Mouse (Mus musculus): Measurements from ENCODE around the gene Pnpla5. TPM values are rescaled to one million over a fixed set of nuclear protein-coding genes. Genes with fewer than 3 reads are reported as not detected.
"Not testable (repeated sequence)": the region's sequence is repeated elsewhere in the genome, so short reads cannot be mapped to it uniquely, and the experiment has no call there.

Pnpla5 gene
- polyA plus RNA-seq (2014; fragmentation: Nextera tagmentation; extraction: Ambion mirVana), result not detected in 2 replicates

DNA sequence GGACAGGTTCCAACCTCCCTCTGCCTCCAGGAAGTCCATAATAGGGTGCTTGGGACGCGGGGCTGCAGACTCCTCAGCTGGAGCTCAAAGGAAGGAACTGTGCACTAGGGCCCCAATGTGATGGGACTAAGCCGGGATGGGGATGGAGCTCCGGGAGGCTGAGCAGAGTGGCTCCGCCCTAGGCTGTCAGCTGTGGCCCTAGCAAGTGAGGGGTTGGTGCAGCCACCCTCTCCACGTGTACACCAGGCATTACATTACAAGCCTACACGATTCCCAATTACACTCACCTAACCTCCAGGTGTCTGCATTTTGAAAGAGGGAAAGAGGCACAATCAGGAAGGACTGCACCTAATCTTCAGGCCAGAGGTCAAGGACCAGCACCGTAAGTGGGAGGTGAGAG is at the start of gene Pnpla5:
Gene Pnpla5 (minus strand): TSS at position 101 of the 400 bp plus-strand sequence.
- no peaks in the 10 kb centered on the region for H3K9me3 ChIP-seq (ENCODE audit: control insufficient read depth, low read length)
- no peak within 1 kb of the TSS for H3K4me2 ChIP-seq (ENCODE audit: low read length)
- no peaks in the 10 kb centered on the region for H3K36me3 ChIP-seq (ENCODE audit: control insufficient read depth, insufficient read depth, low read length)
- no peak for DNase-seq
- no peaks in the 10 kb centered on the region for H3K4me1 ChIP-seq (ENCODE audit: control insufficient read depth, insufficient read depth, low read length)
- WGBS, result 76% methylated on average over 8 of the region's 8 CpGs
- no peak for ATAC-seq (ENCODE audit: low FRiP score, low TSS enrichment)
- H3K27me3 ChIP-seq (ENCODE audit: control insufficient read depth, insufficient read depth, low read length), result no peaks in the 10 kb centered on the region
- H3K4me3 ChIP-seq (replicated peaks; ENCODE audit: low read depth, low read length), result no peak within 1 kb of the TSS
- no peak within 1 kb of the TSS for H3K9ac ChIP-seq (replicated peaks; ENCODE audit: low read length)
- H3K27ac ChIP-seq (replicated peaks; ENCODE audit: low read depth, low read length), result no peak within 1 kb of the TSS

DNA sequence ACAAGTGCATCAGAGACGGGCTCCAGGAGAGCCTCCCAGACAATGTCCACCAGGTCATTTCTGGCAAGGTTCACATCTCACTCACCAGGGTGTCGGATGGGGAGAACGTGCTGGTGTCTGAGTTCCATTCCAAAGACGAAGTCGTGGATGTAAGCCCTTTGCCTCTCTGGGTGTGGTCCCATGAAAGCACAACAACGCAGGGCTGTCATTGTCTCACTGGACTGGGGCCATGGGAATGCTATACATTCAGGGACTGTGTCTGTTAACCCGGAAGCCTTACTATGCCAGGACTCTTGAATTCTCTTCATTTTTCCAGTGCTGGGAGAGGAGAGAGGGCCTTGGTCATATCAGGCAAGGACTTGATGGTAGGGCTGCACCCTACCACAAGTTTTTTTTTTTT is 48.2 kb upstream of the Pnpla5 start:
- peaks cover 15% of the 10 kb centered on the region for H3K4me1 ChIP-seq (ENCODE audit: control insufficient read depth, insufficient read depth, low read length)
- DNase-seq (no peak), ATAC-seq (ENCODE audit: low FRiP score, low TSS enrichment) (no peak)
- H3K9ac ChIP-seq (replicated peaks; ENCODE audit: low read length), result no peak overlapping the region
- H3K36me3 ChIP-seq (ENCODE audit: control insufficient read depth, insufficient read depth, low read length), result no peaks in the 10 kb centered on the region
- H3K27me3 ChIP-seq (ENCODE audit: control insufficient read depth, insufficient read depth, low read length), result peaks cover 5% of the 10 kb centered on the region; the same call in 1 of the 2 replicates
- H3K4me3 ChIP-seq (replicated peaks; ENCODE audit: low read depth, low read length), result no peak overlapping the region
- no peak overlapping the region for H3K27ac ChIP-seq (replicated peaks; ENCODE audit: low read depth, low read length)
- 84% methylated on average over 7 of the region's 7 CpGs for WGBS
- H3K9me3 ChIP-seq (ENCODE audit: control insufficient read depth, low read length), result no peaks in the 10 kb centered on the region
- H3K4me2 ChIP-seq (ENCODE audit: low read length), result no peak overlapping the region

DNA sequence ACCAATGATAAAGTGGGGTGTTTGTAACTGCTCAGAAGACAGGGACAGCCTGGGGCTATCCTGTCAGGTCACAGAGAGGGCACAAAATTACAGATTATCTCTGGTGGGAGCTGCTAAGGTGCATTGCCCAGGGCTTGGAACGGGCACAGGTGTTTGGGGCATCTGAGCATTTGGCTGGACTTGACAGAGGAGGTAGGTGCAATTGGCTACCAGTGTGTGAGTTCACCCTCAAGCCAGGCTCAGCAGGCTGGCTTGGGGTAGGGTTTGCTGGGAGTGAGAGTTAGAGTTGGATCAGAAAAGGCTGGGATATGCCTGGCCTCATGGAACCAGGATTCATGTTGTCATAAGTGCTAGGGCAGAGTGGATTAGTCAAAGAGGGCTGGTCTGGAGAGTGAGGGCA is 46.5 kb upstream of the Pnpla5 start:
- no peaks in the 10 kb centered on the region for H3K36me3 ChIP-seq (ENCODE audit: control insufficient read depth, insufficient read depth, low read length)
- ATAC-seq (ENCODE audit: low FRiP score, low TSS enrichment), result no peak
- peak overlapping the region; percentile 94 for H3K4me2 ChIP-seq (ENCODE audit: low read length)
- H3K4me3 ChIP-seq (replicated peaks; ENCODE audit: low read depth, low read length), result no peak overlapping the region
- H3K4me1 ChIP-seq (ENCODE audit: control insufficient read depth, insufficient read depth, low read length), result peaks cover 15% of the 10 kb centered on the region
- H3K27me3 ChIP-seq (ENCODE audit: control insufficient read depth, insufficient read depth, low read length), result peaks cover 5% of the 10 kb centered on the region; the same call in 1 of the 2 replicates
- DNase-seq, result no peak
- H3K27ac ChIP-seq (replicated peaks; ENCODE audit: low read depth, low read length), result 0 out of 2 replicates have a peak overlapping the region, but pooled peaks have one; percentile 82
- 68% methylated on average over 1 of the region's 1 CpGs for WGBS
- H3K9me3 ChIP-seq (ENCODE audit: control insufficient read depth, low read length), result no peaks in the 10 kb centered on the region
- H3K9ac ChIP-seq (replicated peaks; ENCODE audit: low read length), result no peak overlapping the region

DNA sequence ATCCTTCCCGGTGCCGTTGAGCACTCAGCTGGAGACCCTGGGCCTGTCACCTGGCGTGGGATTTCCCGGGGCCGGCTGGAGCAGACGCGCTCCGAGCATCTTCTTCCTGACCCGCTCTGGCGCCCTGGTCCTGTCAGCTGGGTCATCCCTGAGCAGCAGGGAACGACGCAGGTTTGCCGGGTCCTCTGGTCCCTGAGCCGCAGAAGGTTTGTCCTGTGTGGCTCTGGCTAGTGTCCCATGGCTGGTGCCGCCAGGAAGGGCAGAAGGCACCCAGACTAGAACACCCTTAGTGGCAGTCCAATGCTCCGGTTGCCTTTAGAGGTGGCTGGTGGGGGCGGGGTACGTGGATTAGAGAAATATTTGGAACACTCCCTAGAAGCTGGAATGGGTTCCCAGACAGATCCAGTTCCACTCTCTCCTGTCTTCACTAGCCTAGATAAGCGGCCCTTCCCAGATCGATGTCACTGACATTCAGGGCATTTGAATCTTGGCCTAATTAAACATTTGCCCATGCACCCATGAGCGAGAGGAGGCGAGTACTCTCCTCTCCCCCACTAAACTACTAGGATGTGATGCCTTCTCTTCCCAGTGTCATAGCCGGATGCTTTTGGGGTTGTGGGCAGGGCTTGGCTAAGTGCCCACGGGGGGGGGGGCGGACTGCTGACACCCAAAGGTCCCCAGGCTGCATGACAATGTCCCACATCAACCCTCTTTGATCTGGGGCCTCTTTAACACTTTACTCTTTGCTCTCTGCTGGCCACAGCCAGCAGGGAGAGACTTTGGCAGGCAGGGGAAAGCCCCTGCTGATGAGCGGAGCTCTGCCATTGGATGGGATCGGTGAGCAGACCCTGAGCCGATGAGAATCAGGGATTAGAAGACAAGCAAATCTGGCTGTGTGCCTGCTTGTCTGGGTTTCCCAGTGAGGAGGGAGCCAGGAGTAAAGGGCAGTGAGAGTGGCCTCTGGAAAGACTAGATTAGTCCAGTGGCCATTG is 45.5 kb upstream of the Pnpla5 start:
- no peaks in the 10 kb centered on the region for H3K9me3 ChIP-seq (ENCODE audit: control insufficient read depth, low read length)
- H3K4me3 ChIP-seq (replicated peaks; ENCODE audit: low read depth, low read length), result peak overlapping the region; percentile 54
- peaks cover 5% of the 10 kb centered on the region; the same call in 1 of the 2 replicates for H3K27me3 ChIP-seq (ENCODE audit: control insufficient read depth, insufficient read depth, low read length)
- H3K4me2 ChIP-seq (ENCODE audit: low read length), result peak overlapping the region; percentile 94
- DNase-seq, result peak; percentile 85
- H3K27ac ChIP-seq (replicated peaks; ENCODE audit: low read depth, low read length), result peak overlapping the region; percentile 82
- ATAC-seq (ENCODE audit: low FRiP score, low TSS enrichment), result peak; percentile 47; the same call in 1 of the 2 replicates
- peaks cover 15% of the 10 kb centered on the region for H3K4me1 ChIP-seq (ENCODE audit: control insufficient read depth, insufficient read depth, low read length)
- WGBS, result under 1% methylated on average over 28 of the region's 28 CpGs
- H3K9ac ChIP-seq (replicated peaks; ENCODE audit: low read length), result peak overlapping the region; percentile 67
- no peaks in the 10 kb centered on the region for H3K36me3 ChIP-seq (ENCODE audit: control insufficient read depth, insufficient read depth, low read length)

DNA sequence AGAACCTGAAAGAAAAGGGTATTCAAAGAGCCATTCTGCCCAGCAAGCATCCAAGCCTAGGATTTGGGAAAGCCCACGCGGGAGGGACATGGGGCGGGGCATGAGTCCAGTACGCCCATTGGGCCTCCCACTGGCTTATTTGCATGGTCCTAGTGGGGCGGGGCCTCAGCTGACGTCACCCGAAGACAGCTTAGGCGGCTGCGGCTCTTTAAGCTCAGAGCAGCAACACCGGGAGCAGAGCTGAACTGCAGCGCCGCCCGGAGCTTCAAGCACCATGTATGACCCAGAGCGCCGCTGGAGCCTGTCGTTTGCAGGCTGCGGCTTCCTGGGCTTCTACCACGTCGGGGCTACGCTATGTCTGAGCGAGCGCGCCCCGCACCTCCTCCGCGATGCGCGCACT is 44.6 kb upstream of the Pnpla5 start, which contains the start of gene Pnpla3:
Gene Pnpla3 (plus strand): TSS at position 238 of the 400 bp plus-strand sequence.
- Histone ChIP-seq H3K27me3 (ENCODE audit: control insufficient read depth, insufficient read depth, low read length) (peaks cover 5% of the 10 kb centered on the region; the same call in 1 of the 2 replicates), H3K4me3 (replicated peaks; ENCODE audit: low read depth, low read length) (peak within 1 kb of the TSS; percentile 54), H3K9ac (replicated peaks; ENCODE audit: low read length) (peak within 1 kb of the TSS; percentile 67), H3K4me1 (ENCODE audit: control insufficient read depth, insufficient read depth, low read length) (peaks cover 15% of the 10 kb centered on the region), H3K36me3 (ENCODE audit: control insufficient read depth, insufficient read depth, low read length) (no peaks in the 10 kb centered on the region), H3K27ac (replicated peaks; ENCODE audit: low read depth, low read length) (peak within 1 kb of the TSS; percentile 82), H3K4me2 (ENCODE audit: low read length) (peak within 1 kb of the TSS; percentile 94), H3K9me3 (ENCODE audit: control insufficient read depth, low read length) (no peaks in the 10 kb centered on the region)
- 0% methylated on average over 28 of the region's 28 CpGs for WGBS
- peak; percentile 99 for DNase-seq
- peak; percentile 97 for ATAC-seq (ENCODE audit: low FRiP score, low TSS enrichment)

DNA sequence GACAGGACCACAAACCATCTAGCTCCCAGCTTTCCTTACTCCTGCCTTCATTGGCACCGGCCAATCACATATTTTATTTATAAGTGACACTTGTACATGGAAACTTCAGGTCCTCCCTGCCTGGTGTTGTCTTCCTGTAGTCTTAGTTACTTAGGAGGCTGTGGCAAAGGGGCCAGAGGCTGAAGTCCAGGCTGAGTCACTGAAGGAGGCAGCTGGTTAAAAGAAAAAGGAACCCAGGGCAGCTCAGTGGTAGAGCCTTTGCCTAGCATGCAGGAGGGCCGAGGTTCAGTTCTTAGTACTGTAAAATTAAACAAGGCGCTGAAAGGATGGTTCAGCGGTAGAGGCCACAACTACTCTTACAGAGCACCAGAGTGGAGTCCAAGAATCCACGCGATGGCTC is 43.8 kb upstream of the Pnpla5 start:
- H3K9me3 ChIP-seq (ENCODE audit: control insufficient read depth, low read length), result no peaks in the 10 kb centered on the region
- H3K9ac ChIP-seq (replicated peaks; ENCODE audit: low read length), result no peak overlapping the region
- H3K27me3 ChIP-seq (ENCODE audit: control insufficient read depth, insufficient read depth, low read length), result peaks cover 5% of the 10 kb centered on the region; the same call in 1 of the 2 replicates
- H3K4me1 ChIP-seq (ENCODE audit: control insufficient read depth, insufficient read depth, low read length), result peaks cover 15% of the 10 kb centered on the region
- WGBS, result 74% methylated on average over 6 of the region's 6 CpGs
- 0 out of 2 replicates have a peak overlapping the region, but pooled peaks have one; percentile 54 for H3K4me3 ChIP-seq (replicated peaks; ENCODE audit: low read depth, low read length)
- ATAC-seq (ENCODE audit: low FRiP score, low TSS enrichment) (no peak), DNase-seq (no peak)
- 0 out of 2 replicates have a peak overlapping the region, but pooled peaks have one; percentile 82 for H3K27ac ChIP-seq (replicated peaks; ENCODE audit: low read depth, low read length)
- H3K36me3 ChIP-seq (ENCODE audit: control insufficient read depth, insufficient read depth, low read length), result no peaks in the 10 kb centered on the region
- peak overlapping the region; percentile 94 for H3K4me2 ChIP-seq (ENCODE audit: low read length)

DNA sequence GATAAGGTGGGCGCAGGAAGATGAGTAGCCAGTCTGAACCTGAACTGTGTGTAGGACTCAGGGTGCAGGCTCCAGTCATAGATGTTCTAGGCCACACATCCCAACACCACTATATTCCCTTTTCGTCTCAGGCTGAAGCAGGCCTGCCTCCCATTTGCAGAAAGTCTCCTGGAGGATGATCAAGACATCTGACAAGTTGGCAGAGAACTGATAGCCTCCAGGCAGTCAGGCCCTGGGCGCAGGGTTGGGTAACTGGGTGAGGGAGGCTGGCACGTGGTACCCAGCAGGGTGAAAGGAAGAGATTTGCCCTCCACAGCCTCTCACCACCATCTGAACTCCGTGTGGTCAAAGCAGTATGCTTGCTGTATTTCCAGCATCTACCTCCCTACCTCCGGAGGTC is 38.9 kb upstream of the Pnpla5 start:
- Histone ChIP-seq H3K4me1 (ENCODE audit: control insufficient read depth, insufficient read depth, low read length) (no peaks in the 10 kb centered on the region), H3K4me2 (ENCODE audit: low read length) (no peak overlapping the region), H3K4me3 (replicated peaks; ENCODE audit: low read depth, low read length) (no peak overlapping the region), H3K9ac (replicated peaks; ENCODE audit: low read length) (no peak overlapping the region), H3K27me3 (ENCODE audit: control insufficient read depth, insufficient read depth, low read length) (no peaks in the 10 kb centered on the region), H3K9me3 (ENCODE audit: control insufficient read depth, low read length) (no peaks in the 10 kb centered on the region), H3K36me3 (ENCODE audit: control insufficient read depth, insufficient read depth, low read length) (no peaks in the 10 kb centered on the region), H3K27ac (replicated peaks; ENCODE audit: low read depth, low read length) (no peak overlapping the region)
- ATAC-seq (ENCODE audit: low FRiP score, low TSS enrichment) (no peak), DNase-seq (no peak)
- WGBS, result 84% methylated on average over 6 of the region's 6 CpGs

DNA sequence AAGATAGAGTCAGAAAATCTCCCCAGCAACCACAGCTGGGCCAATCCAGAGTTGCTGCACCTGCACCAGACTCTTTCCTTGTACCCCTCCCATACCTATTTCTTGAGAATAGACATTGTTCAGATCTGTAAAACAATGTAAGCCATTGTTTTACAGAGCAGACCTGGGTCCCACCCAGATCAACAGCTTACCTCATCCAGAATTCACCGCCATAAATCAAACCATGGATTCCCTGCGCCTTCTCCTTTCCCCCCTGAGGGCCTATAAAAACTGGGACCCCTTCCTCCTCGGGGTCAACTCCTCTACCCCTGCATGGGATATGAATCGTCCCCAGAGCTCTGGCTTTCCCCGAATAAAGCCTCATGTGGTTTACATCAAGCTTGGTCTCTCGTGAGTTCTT is 34.6 kb upstream of the Pnpla5 start:
- not testable (repeated sequence) for H3K9ac ChIP-seq (replicated peaks; ENCODE audit: low read length); ATAC-seq (ENCODE audit: low FRiP score, low TSS enrichment); H3K27me3 ChIP-seq (ENCODE audit: control insufficient read depth, insufficient read depth, low read length); DNase-seq; H3K27ac ChIP-seq (replicated peaks; ENCODE audit: low read depth, low read length); H3K9me3 ChIP-seq (ENCODE audit: control insufficient read depth, low read length); H3K4me2 ChIP-seq (ENCODE audit: low read length); H3K4me1 ChIP-seq (ENCODE audit: control insufficient read depth, insufficient read depth, low read length); H3K4me3 ChIP-seq (replicated peaks; ENCODE audit: low read depth, low read length); H3K36me3 ChIP-seq (ENCODE audit: control insufficient read depth, insufficient read depth, low read length)
- 86% methylated on average over 6 of the region's 6 CpGs for WGBS
